Mouse (Mus musculus) stomach, postnatal 0 days (tissue): ENCODE measurements around the gene Zmynd8. TPM values are rescaled to one million over a fixed set of nuclear protein-coding genes. Genes with fewer than 3 reads are reported as not detected.
A peak's percentile ranks its signal among the peaks of the same experiment; 100 is the strongest.

Experiments used
- ATAC-seq: fragments of 200-750 bp; cut with Nextera tagmentation; 2 replicates; pipeline ENCODE4 v1.8.0; 2017; ENCODE audit not compliant: low FRiP score, low TSS enrichment
- DNase-seq: peaks from one replicate; pipeline ENCODE4 v3.0.0-alpha.2; 2016; ENCODE audit warnings: low spot score
- H3K27ac ChIP-seq: fragments of 300-500 bp; sonication (generic); replicated peaks from 2 replicates; pipeline ENCODE4 v1.5.1; 2014; ENCODE audit warnings: mild to moderate bottlenecking, control low read depth
- H3K27me3 ChIP-seq: fragments of 300-500 bp; sonication (generic); 2 replicates; pipeline ENCODE4 v1.6.1; 2014; ENCODE audit warnings: low read length; ENCODE audit not compliant: control insufficient read depth, insufficient read depth
- H3K36me3 ChIP-seq: fragments of 300-500 bp; sonication (generic); 2 replicates; pipeline ENCODE4 v1.6.1; 2014; ENCODE audit warnings: low read length, mixed read lengths; ENCODE audit not compliant: control insufficient read depth, insufficient read depth
- H3K4me1 ChIP-seq: fragments of 300-500 bp; sonication (generic); replicated peaks from 2 replicates; pipeline ENCODE4 v1.6.1; 2014; ENCODE audit warnings: antibody characterized with exemption; ENCODE audit not compliant: control insufficient read depth, insufficient read depth
- H3K4me2 ChIP-seq: fragments of 300-500 bp; sonication (generic); replicated peaks from 2 replicates; pipeline ENCODE4 v1.6.1; 2014; ENCODE audit warnings: low read depth, mild to moderate bottlenecking, control low read depth, moderate library complexity
- H3K4me3 ChIP-seq: fragments of 300-500 bp; sonication (generic); 2 replicates; pipeline ENCODE4 v1.5.1; 2014; ENCODE audit warnings: low read depth, low read length, control low read depth
- H3K9ac ChIP-seq: fragments of 300-500 bp; sonication (generic); 2 replicates; pipeline ENCODE4 v1.6.1; 2014; ENCODE audit warnings: mild to moderate bottlenecking, low read length, control low read depth, mixed read lengths
- H3K9me3 ChIP-seq: fragments of 300-500 bp; sonication (generic); 2 replicates; pipeline ENCODE4 v1.6.1; 2016; ENCODE audit warnings: low read length; ENCODE audit not compliant: control insufficient read depth
- CTCF ChIP-seq: IDR thresholded peaks from 2 replicates; pipeline ENCODE4 v1.5.1; 2016; ENCODE audit warnings: antibody characterized with exemption, low read depth, mild to moderate bottlenecking, moderate library complexity
- EP300 ChIP-seq: optimal IDR thresholded peaks from 2 replicates; pipeline ENCODE3; 2016; ENCODE audit warnings: antibody characterized with exemption
- WGBS: fragments of 180-500 bp; shearing (Covaris S2); extraction: QIAGEN DNeasy Blood & Tissue Kit; methylation state at CpG from one replicate; pipeline ENCODE4 v1.1.7; 2014; 5-methylcytosine and 5-hydroxymethylcytosine counted together
- polyA plus RNA-seq: library from polyadenylated mRNA; unstranded; fragments of >200 nt; fragmentation: Nextera tagmentation; extraction: Ambion mirVana; gene quantifications from 2 replicates; pipeline ENCODE4 v1.2.1, GENCODE M21; 2015

The Zmynd8 gene
- polyA plus RNA-seq, 1 experiment from 2014 or later: 29.7 TPM

DNA sequence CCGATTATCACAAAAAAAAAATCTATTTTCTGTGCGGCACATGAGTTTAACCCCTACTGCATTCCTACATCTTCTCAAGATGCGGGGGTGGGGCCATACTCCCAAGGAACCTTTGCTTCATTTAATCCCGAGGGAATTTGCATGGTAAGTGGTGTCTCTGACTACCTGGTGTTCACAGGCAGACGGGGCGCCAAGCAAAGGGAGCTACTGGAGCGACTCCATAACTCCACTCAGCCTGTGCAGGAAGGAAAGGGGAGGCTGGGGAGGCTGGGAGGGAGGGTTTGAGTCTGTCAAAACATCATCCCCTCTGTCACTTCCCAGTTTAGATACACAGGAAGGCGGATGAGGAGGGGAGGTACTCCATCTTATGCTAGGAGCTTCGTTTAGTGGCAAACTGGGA lies 66.5 kb downstream of the Zmynd8 start:
- no peak overlapping the region for H3K4me2 ChIP-seq
- 57% methylated on average over 9 of the region's 9 CpGs for WGBS
- no peaks in the 10 kb centered on the region for H3K4me1 ChIP-seq
- H3K4me3 ChIP-seq: no peak overlapping the region
- TF ChIP-seq CTCF (no peak), EP300 (no peak)
- DNase-seq (no peak), ATAC-seq (no peak)
- H3K36me3 ChIP-seq: peaks cover 28% of the 10 kb centered on the region
- no peaks in the 10 kb centered on the region for H3K27me3 ChIP-seq
- no peaks in the 10 kb centered on the region for H3K9me3 ChIP-seq
- no peak overlapping the region for H3K9ac ChIP-seq
- peak overlapping the region; percentile 69 for H3K27ac ChIP-seq

GRCm38 (mm10) chr2:165831637-165832289 lies 67.1 kb downstream of the Zmynd8 start:
- no peak overlapping the region for H3K4me2 ChIP-seq
- DNase-seq (no peak), ATAC-seq (peak; percentile 31)
- H3K9me3 ChIP-seq: no peaks in the 10 kb centered on the region
- H3K27ac ChIP-seq: peak overlapping the region; percentile 73
- H3K9ac ChIP-seq: no peak overlapping the region
- H3K36me3 ChIP-seq: peaks cover 25% of the 10 kb centered on the region
- no peak overlapping the region for H3K4me3 ChIP-seq
- whole genome bisulfite sequencing: 55% methylated on average over 8 of the region's 8 CpGs
- H3K4me1 ChIP-seq: no peaks in the 10 kb centered on the region
- TF ChIP-seq EP300: no peak
- TF ChIP-seq CTCF: no peak
- no peaks in the 10 kb centered on the region for H3K27me3 ChIP-seq

- DNase-seq: no peak
- no peak for ATAC-seq
- 64% methylated on average over 12 of the region's 12 CpGs for WGBS
- no peak for TF ChIP-seq EP300
- no peak for TF ChIP-seq CTCF
- Histone ChIP-seq H3K27me3 (no peaks in the 10 kb centered on the region), H3K9me3 (no peaks in the 10 kb centered on the region), H3K4me3 (no peak overlapping the region), H3K4me1 (no peaks in the 10 kb centered on the region), H3K9ac (no peak overlapping the region), H3K36me3 (peaks cover 26% of the 10 kb centered on the region), H3K4me2 (no peak overlapping the region), H3K27ac (0 out of 2 replicates have a peak overlapping the region, but pooled peaks have one; percentile 2)
Measured at GRCm38 (mm10) chr2:165828770-165829169, 70.0 kb downstream of the Zmynd8 start.

- Histone ChIP-seq H3K4me1 (no peaks in the 10 kb centered on the region), H3K4me2 (no peak overlapping the region), H3K36me3 (peaks cover 18% of the 10 kb centered on the region), H3K9me3 (no peaks in the 10 kb centered on the region), H3K27ac (no peak overlapping the region), H3K27me3 (no peaks in the 10 kb centered on the region), H3K9ac (no peak overlapping the region; the same call in 1 of the 2 replicates), H3K4me3 (no peak overlapping the region)
- ATAC-seq (peak; percentile 78), DNase-seq (peak; percentile 76)
- WGBS: 74% methylated on average over 10 of the region's 10 CpGs
- TF ChIP-seq CTCF (peak; percentile 92), EP300 (no peak)
Measured at GRCm38 (mm10) chr2:165825964-165826712, 72.7 kb downstream of the Zmynd8 start.

GRCm38 (mm10) chr2:165825261-165825900 lies 73.4 kb downstream of the Zmynd8 start:
- Histone ChIP-seq H3K27ac (no peak overlapping the region), H3K9me3 (no peaks in the 10 kb centered on the region), H3K4me1 (no peaks in the 10 kb centered on the region), H3K4me3 (no peak overlapping the region), H3K4me2 (no peak overlapping the region), H3K9ac (no peak overlapping the region), H3K27me3 (no peaks in the 10 kb centered on the region), H3K36me3 (peaks cover 17% of the 10 kb centered on the region)
- TF ChIP-seq EP300: no peak
- TF ChIP-seq CTCF: no peak
- DNase-seq (no peak), ATAC-seq (0 out of 2 replicates have a peak, but pooled peaks have one; percentile 2)
- WGBS: 92% methylated on average over 17 of the region's 17 CpGs
